Mouse (Mus musculus) adrenal gland, adult (tissue): ENCODE measurements around the gene Nudt5.

Experiments used
- DNase-seq, 2 experiments: peaks; one replicate each; pipeline ENCODE4 v3.0.0; 2022 to 2023; ENCODE audit warnings: low spot score in 1 of 2; ENCODE audit not compliant: inconsistent age in 2 of 2

Nudt5 gene

DNA sequence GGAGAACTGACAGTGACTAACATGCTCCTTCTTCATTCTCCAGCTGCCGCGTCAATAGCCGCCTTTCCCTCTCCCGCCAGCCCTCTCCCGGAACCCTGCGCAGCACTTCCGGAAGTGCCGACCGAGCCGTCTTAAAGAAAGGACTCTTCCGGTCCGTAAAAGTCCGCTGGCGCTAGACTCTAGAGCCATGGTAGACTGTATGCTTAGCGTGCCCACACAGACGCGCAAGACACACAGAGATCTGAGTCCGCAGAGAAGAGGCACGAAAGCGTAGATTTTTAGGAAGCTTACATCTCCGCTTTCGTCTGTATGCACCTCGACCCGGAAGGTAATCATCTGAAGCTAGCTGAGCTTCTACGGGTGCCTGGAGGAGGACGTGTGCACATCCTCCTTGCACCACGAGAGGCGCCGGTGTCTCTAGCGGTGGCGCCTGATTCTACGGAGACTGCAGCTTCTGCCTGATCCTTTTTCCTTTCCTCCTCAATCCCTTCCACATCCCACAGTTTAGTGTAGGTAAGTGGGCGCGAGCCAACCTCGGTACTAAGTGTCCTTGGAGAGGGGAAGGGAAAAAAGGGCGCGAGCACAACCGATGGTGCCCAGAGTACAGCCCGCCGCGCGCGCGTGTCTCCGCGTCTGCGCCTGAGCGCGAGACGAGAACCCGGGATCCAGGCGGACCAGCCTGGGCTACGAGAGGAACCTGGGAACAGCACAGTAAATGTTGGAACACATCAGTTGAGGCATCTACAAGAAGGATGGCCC is at the start of gene Nudt5, which contains the start of gene Cdc123:
TSS of gene Nudt5 (plus strand) at position 147 of the 759 bp plus-strand sequence.
TSS of gene Cdc123 (minus strand) at position 292 of the 759 bp plus-strand sequence.
- peak; percentile 91 to 97 for DNase-seq

DNA sequence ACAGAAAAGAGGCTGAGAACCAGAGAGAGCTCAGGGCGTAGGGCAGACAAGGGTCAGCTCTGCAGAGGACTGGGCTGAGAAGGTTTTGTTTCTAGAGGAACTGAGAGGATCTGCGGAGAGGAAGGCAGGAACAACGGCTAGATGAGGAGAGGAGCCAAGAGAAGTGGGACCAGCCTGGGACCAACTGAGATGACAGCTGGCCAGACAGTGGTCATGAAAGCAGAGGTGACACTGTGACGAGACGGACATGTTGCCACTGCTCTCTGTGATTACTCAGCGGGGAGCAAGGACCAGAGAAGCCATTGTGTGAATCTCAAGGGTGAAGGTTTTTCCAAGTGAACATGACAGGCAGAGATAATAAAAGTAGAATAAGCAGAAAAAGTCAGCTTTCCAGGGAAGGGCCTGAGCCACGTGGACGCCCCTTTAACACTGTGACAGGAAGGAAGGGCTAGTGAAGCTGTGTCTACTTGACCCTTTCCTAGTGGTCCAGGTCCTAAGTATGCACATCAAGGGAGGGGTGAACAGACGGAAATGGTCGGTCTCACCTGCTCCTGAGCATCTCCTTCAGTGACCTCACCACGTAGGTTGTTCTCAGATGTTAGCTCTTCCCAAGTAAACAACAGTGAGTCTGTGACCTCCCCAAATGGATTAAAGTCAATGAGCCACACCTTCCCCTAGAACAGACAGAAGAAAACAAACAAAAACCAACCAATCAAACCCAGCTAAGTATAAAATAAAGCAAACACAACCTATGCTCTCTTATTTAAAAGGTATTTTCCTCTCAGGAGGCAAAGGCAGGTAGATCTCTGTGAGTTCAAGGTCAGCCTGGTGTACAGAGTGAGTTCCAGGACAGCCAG is 46.8 kb upstream of the Nudt5 start:
- DNase-seq, result no peak

DNA sequence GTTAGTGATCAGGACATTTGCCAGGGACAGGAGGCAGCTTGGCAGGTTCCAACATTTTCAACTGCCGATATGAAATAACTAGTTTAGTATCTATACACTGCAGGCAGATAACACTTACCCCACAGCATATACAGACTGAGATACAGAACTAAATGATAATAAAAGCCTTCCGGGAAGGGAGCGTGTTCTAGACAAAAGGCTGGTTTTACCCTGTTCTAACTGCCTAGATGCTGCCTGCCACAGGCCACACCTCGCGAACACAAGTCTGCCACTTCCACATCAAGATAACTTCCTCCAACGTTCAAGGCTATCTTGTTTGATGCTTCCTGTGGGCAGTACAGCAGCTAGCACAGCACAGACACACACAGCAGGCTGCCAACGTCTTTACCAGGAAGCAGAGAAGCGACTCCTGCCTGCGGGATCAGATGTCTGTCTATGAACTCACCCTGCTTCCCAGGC is 43.6 kb upstream of the Nudt5 start:
- peak in 1 of 2 experiments; percentile 29 for DNase-seq

DNA sequence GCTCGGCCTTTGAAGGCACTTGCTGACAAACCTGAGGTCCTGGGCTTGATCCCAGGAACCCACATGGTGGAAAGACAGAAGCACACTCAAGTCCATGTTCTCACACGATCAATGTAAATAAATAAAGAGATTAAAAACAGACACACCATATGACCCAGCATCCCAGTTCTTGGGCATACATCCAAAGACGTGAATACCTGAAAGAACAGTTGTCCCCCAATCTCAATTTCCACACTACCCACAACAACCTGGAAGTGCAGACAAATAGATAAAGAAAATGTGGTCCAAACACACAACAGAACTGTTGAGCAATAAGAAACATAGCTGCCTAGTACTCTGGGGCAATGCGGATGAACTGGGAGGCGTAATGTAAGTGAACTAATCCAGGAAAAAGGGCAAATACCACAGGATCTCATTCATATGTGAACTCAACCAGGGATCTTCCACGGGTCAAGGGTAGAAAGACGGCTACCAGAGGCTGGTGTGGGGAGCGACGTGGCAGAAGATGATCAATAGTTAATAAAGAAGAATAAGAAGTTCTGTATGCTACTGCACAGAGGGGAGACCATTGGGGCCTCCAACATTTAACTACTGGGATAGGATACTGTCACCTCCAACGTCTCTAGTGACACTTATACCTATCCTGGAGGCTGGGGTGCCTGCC is 42.8 kb upstream of the Nudt5 start:
- no peak for DNase-seq

DNA sequence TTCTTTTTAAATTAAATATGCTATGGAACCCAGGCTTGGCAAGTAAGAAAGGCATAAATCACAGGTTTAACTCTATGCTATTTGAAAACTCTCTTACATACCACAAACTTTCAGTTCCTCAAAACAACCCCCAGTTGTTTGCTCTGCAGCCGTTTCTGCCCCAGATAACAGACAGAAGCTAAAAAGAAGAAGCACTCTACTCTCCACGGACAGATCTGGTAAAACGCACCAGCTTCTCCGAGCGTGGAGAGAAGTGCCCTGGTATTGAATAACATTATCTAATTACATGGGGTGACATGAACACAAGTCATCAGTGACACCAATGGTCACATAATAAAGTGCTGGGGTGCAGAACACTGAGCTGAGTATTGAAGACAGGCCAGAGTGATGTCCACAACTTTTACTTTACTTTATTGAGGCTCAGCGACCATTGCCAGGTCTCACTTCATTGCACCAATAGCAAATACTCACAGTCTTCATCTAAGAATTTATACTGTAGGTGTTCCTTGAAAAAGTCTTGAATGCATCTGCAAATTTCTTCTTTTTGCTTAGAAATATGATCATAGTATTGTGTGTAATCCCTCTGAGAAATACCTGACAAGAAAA is 40.3 kb upstream of the Nudt5 start:
- peak in 1 of 2 experiments; percentile 26 for DNase-seq

DNA sequence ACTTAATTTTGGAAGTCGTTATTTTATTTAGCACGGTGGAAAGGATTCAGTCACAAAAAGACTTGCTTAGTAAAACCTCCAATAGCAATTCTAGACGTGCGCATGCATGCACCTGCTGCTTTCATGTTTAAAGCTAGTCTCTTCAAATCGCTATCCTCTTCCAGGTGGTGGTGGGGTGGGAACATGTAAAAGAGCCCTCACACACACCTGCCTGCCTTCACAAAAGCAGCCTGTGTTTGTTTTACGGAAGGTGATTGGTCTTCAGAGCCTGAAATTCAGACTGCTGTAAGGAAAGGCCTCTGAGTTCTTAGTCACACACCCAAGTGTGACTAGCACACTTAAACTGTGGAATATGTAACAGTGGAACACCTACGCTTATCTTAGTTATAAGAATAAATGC is 39.6 kb upstream of the Nudt5 start:
- DNase-seq, result no peak

DNA sequence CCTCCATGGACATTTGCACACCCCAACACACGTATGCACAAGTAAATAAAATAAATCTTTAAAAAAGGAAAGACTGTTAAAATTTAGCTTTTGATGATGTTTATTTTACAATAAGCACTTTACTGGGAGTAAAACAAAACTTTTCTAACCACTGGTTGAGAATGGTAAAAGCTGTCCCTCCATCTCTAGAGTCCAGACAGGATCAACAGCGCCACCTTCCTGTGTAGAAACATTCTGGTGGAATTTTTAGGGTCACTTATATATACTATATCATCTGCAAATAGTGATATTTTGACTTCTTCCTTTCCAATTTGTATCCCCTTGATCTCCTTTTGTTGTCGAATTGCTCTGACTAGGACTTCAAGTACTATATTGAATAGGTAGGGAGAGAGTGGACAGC is 38.6 kb upstream of the Nudt5 start:
- DNase-seq, result peak in 1 of 2 experiments; percentile 36

DNA sequence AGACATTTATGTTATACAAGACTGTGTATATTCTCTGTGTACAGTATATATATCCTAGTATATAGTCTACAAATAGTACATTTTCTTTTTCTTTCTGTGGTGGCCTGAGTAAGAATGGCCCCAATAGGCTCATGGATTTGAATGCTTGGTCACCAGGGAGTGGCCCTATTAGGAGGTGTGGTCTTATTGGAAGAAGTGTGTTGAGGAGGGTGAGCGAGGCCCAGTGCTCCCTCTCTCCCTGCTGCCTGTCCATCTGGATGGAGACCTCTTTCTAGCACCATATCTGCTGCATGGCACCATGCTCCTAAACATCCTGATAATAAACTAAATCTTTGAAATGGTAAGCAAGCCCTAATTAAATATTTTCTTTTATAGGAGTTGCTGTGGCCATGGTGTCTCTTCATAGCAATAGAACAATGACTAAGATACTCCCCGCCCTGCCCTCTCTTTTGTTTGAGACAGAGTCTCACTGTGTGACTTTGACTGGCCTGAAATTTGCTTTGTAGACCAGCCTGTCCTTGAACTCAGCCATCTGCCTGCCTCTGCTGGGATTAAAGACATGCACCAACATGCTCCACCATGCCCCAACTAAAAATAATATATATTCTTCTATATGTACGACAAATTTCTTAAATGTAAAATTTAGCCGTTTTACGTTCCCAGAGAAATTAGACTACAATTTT is 34.6 kb upstream of the Nudt5 start:
- DNase-seq, result no peak

DNA sequence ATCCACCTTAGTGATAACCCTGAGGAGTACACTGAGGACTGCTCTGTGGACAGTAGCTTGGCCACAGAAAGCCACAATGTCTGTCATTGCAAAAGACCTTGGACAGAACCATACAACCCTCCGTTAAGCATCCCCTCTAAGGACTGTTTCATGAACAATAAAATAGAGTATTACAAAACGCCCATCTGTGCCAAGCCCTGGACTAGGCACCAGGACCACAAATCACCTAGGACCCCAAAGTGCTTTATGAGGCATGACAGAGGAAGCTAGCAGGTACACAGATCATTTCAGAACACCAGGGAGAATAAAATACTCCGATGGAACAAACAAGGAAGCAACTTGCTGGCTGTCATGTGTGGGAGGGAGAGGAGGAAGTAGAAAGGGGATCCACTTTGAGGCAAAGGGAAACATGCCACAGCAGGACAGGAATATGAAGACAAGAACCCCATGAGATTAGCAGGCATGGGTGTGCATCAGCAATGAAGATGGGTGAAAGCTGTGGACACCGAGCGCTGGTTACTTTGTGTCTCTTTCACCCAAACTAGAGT is 33.5 kb upstream of the Nudt5 start:
- peak in 1 of 2 experiments; percentile 25 for DNase-seq

DNA sequence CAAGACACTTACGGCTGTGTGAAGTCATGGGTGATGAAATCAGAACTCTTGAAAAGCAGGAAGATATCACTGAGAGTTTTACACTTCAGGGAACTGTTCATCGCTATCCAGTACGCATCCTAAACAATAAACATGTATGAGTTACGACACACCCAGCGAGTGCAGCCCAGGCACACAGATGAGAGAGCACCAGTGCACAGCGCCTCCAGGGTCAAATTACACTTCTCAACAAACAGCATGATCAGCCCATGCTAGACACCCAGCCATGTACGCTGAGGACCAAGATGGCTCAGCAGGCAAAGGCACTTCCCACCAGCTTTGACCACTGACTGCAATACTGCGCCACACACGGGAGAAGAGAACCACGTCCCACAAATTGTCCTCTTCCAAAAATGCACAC is 23.6 kb upstream of the Nudt5 start:
- DNase-seq, result no peak

DNA sequence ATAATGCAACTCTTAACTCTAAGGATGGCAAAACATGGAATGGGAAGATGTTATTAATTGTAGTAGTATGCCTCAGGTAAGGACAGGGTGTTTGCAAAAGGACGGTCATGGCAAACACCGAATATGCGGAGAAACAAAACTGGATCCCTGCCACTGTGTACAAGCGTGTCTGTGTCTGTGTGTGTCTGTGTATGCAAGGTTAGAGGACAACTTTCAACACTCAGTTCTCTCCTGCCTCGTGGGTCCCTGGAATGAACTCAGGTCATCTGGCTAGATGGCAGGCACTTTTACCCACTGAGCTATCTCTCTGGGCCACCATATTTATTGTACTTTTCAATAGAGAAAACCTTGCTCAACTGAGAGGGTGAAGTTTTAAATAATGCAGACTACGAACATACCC is 22.4 kb upstream of the Nudt5 start:
- no peak for DNase-seq

DNA sequence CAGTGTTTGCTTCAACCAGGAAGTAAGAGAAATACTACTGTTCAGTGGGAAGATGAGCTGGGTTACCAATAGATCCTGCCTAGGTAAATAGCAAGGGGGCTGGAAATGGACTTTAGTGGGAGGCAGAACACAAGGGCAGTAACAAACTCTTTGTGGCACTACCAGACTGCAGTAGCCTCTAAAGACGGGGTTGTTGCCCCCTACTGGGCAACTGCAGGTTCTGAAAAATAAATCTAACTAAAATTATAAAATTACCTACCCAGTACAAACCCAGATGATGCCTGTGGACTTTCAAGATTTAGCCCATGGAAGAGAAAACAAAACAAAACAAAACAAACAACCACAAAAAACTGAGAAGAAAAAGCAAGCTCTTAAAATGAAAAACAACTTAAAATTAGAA is 20.6 kb upstream of the Nudt5 start:
- DNase-seq, result no peak

DNA sequence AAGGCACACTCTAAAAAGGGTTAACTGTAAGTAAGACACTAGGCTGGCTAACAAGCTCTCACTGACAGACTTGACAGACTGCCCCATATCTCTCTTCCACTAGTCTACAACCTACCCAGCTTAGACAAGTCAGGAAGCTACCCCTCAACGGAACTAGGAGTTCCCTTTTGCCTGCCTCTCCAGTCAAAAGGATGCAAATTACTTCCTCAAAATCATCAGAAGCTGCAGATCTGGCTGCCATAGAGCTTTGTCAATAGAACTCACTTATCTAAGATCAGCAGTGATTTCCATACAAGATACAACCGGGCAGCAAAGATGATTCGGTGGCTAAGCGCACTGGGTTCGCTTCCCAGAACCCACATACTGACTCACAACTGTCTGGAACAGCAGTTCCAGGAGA is 20.1 kb upstream of the Nudt5 start:
- DNase-seq, result peak in 1 of 2 experiments; percentile 55

DNA sequence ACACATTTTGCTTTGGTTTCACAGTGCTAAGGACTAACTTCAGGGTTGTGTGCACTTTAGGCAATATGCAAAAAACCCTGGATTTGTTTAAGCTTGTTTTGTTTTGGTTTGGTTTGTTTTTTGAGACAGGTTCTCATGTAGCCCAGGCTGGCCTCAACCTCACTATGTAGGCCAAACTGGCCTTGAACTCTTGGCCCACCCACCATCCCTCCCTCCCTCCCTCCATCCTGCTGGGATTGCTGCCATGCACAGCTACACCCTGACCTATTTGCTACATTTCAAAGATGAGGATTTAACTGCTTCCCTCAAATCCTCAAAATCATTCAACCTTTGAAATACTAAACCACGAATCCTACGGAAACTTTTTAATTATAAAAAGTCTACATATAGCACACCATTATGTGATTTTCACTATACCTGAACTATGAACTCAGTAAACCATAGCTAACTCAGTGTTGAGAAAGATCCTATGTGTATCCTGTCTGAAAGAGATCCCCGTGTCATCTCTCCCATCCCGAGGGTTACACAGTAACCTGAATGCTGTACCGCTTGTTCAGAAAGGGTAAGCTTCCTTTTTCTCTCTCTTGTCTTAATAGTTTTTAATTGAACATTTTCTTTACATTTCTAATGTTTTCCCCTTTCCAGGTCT is 19.4 kb upstream of the Nudt5 start:
- no peak for DNase-seq

DNA sequence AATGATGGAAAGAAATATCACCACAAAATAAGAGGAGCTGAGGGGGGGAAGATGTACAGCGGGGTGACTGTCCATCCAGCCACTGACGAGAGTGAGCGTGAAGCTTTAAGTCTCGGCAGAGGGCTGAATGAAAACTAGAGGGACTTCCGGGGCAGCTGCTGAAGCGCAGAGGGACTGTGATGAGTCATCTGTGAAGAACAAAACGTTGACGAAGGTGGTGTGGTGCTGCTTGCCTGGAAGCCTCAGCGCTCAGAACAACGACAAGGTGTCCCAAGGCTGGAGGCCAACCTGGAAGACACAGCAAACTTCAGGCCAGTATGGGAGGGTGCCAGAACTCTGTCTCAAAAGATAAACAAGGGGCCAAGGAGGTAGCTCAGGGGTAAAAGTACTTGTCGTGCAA is 4.0 kb upstream of the Nudt5 start:
- no peak for DNase-seq

DNA sequence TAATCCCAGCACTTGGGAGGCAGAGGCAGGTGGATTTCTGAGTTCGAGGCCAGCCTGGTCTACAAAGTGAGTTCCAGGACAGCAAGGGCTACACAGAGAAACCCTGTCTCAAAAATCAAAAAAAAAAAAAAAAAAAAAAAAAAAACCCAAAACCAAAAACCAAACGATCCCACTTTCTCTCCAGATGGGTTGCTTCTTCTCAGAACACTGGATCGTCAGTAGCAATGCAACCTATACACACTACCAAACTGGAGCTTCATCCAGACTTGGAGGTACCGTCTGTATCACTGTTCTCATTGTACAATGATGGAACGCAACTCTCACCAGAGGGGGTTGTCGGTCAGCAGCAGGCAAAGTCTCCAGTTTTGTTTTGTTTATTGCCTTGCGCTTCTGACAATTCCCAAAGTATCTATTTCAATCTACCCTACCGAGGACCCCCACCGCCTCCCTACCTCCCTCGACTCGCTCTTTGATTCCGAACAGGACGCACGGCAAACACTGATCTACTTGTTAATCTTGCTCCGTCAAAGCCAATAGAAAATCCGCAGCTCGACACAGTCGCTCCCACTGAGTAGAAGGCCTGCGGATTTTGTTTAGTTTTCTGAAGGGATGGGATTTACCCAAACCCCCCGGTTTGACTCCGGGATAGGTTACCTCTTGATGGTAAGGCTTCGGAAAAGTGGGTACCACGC is 492 bp upstream of the Nudt5 start:
- DNase-seq, result no peak

DNA sequence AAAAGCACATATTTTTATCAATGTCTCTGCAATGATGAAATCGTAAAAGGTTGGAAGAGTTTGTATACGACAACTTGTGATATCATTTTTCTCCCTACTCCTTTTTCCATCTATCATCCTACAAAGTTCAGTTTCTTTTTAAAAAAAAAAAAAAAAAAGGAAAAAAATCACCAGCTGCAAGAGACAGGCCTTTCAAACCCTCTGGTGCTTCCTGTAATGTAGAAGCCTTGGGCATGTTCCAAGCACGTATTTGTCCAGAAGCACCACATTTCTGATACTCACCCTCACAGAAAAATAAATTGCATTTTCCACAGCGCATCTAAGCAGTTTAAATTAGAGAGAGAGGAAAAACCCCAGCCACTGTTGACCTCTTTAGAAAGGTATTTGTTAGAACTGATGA is 1.0 kb downstream of the Nudt5 start:
- DNase-seq, result no peak

DNA sequence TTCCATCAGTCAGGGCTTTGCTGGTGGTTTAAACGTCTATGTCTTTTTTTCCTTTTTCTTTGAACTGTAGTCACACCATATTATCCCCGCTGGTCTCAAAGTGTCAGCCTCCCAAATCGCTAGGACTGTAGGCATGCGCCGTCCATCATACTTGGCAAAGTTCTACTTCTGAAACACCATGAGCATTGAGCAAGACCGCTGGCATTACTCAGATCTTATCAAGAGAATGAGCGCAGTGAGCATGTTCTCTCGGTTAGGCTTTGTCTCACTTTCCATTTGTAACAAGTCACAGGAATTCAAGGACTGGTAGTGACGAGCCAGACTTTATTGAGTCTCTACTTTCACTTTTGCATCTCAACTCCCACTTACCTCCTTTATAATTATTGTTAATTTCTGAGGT is 6.3 kb downstream of the Nudt5 start:
- peak; percentile 65 to 89 for DNase-seq

DNA sequence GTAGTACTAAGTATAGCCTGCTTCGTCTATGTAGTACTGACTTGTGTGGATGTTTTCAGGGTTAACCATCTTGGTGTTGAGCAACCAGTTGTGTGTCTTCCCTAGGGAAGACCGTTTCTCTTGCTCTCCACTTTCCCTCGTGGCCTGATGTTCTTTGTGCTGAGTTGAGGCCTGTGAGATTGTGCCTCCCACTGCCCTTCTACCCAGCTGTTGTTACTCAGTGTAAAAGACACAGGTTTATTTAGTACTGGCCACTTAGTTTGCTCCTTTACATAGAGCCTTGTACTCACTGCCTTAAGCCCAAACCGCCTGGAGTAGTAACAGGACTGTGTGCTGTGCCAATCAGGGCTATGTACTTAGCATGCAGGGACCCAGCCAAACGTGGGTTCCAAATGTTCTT is 7.0 kb downstream of the Nudt5 start:
- peak in 1 of 2 experiments; percentile 32 for DNase-seq
